Mouse (Mus musculus) leukemia stem cell, adult 10-12 weeks (primary cell): ENCODE data around the gene Cyp3a41b. TPM values are rescaled to one million over a fixed set of nuclear protein-coding genes. Genes with fewer than 3 reads are reported as not detected.

ENCODE experiments used
- polyA plus RNA-seq: library from polyadenylated mRNA; stranded (reverse); fragments of >175 nt; gene quantifications from 2 replicates; pipeline ENCODE4 v1.2.3, GENCODE M21; 2012; ENCODE audit warnings: low replicate concordance

Gene Cyp3a41b
- not detected in 2 replicates for polyA plus RNA-seq

GRCm38 (mm10) chr5:145584630-145585029 is at the start of gene Cyp3a41b:
Cyp3a41b (minus strand) TSS chr5:145584730.

Other genes starting within 250 kb of the Cyp3a41b start
- gene Cyp3a57, start 239.5 kb downstream of the Cyp3a41b start, polyA plus RNA-seq = not detected in 2 replicates
- not detected in 2 replicates for gene Cyp3a16, start 115.0 kb downstream of the Cyp3a41b start, polyA plus RNA-seq
- gene Cyp3a41a, start 135.4 kb upstream of the Cyp3a41b start, polyA plus RNA-seq = not detected in 2 replicates
- not detected in 2 replicates for gene Cyp3a44, start 221.1 kb upstream of the Cyp3a41b start, polyA plus RNA-seq